Mouse (Mus musculus): ENCODE results near the gene Tppp3.

GRCm38 (mm10) chr8:105504617-105505016 is 33.3 kb upstream of the Tppp3 start:
- TF ChIP-seq CTCF (IDR thresholded peaks at IDR 0.05; ENCODE audit: borderline replicate concordance, extremely low read depth, insufficient read depth, insufficient read length) = no peak
- no peak for TF ChIP-seq POLR2A (IDR thresholded peaks at IDR 0.05; ENCODE audit: borderline replicate concordance, extremely low read depth, insufficient read depth, insufficient read length, poor library complexity, severe bottlenecking)

Measured in brain, embryonic 14.5 days (tissue).